Mouse (Mus musculus): ENCODE results near the gene Cd300a. TPM values are rescaled to one million over a fixed set of nuclear protein-coding genes. Genes with fewer than 3 reads are reported as not detected.

Gene Cd300a
- polyA plus RNA-seq, 1 experiment, result 2.3 TPM

- TF ChIP-seq CTCF (IDR thresholded peaks at IDR 0.05; ENCODE audit: low read depth, low read length), result peak; percentile 34
- TF ChIP-seq EP300 (IDR thresholded peaks at IDR 0.05; ENCODE audit: insufficient read depth, low read depth, low read length), result no peak
- H3K4me3 ChIP-seq (ENCODE audit: low read depth, low read length), result no peak overlapping the region
Measured at GRCm38 (mm10) chr11:114862687-114863086, 27.2 kb upstream of the Cd300a start.

GRCm38 (mm10) chr11:114863918-114864420, 25.9 kb upstream of the Cd300a start:
- H3K9ac ChIP-seq (ENCODE audit: low read depth, poor library complexity, severe bottlenecking), result no peak overlapping the region
- TF ChIP-seq CTCF (IDR thresholded peaks at IDR 0.05; ENCODE audit: low read depth, low read length) (no peak), EP300 (IDR thresholded peaks at IDR 0.05; ENCODE audit: insufficient read depth, low read depth, low read length) (no peak), POLR2A (IDR thresholded peaks at IDR 0.05; ENCODE audit: insufficient read depth, low read length) (no peak)
- H3K9me3 ChIP-seq (replicated peaks; ENCODE audit: control insufficient read depth, insufficient read depth, low read length, poor library complexity, severe bottlenecking), result no peaks in the 10 kb centered on the region
- H3K4me3 ChIP-seq (ENCODE audit: low read depth, low read length), result no peak overlapping the region
- no peaks in the 10 kb centered on the region for H3K4me1 ChIP-seq (ENCODE audit: control insufficient read depth, insufficient read depth, low read length)
- no peak overlapping the region for H3K27ac ChIP-seq (ENCODE audit: insufficient read depth, low read length)
- no peaks in the 10 kb centered on the region for H3K36me3 ChIP-seq (ENCODE audit: control insufficient read depth, insufficient read depth, low read length, poor library complexity, severe bottlenecking)
- no peaks in the 10 kb centered on the region for H3K27me3 ChIP-seq (ENCODE audit: control insufficient read depth, insufficient read depth, low read length, poor library complexity, severe bottlenecking)

More at GRCm38 (mm10) chr11:114862687-114863086, 27.2 kb upstream of the Cd300a start:
- H3K27ac ChIP-seq (ENCODE audit: insufficient read depth, low read length), result no peak overlapping the region
- no peaks in the 10 kb centered on the region for H3K9me3 ChIP-seq (replicated peaks; ENCODE audit: control insufficient read depth, insufficient read depth, low read length, poor library complexity, severe bottlenecking)
- no peaks in the 10 kb centered on the region for H3K4me1 ChIP-seq (ENCODE audit: control insufficient read depth, insufficient read depth, low read length)
- H3K9ac ChIP-seq (ENCODE audit: low read depth, poor library complexity, severe bottlenecking), result no peak overlapping the region
- no peaks in the 10 kb centered on the region for H3K36me3 ChIP-seq (ENCODE audit: control insufficient read depth, insufficient read depth, low read length, poor library complexity, severe bottlenecking)
- H3K27me3 ChIP-seq (ENCODE audit: control insufficient read depth, insufficient read depth, low read length, poor library complexity, severe bottlenecking), result no peaks in the 10 kb centered on the region

- H3K4me3 ChIP-seq (ENCODE audit: low read depth, low read length), result no peak overlapping the region
- no peak overlapping the region for H3K27ac ChIP-seq (ENCODE audit: insufficient read depth, low read length)
- H3K4me1 ChIP-seq (ENCODE audit: control insufficient read depth, insufficient read depth, low read length), result no peaks in the 10 kb centered on the region
- H3K9me3 ChIP-seq (replicated peaks; ENCODE audit: control insufficient read depth, insufficient read depth, low read length, poor library complexity, severe bottlenecking), result no peaks in the 10 kb centered on the region
- TF ChIP-seq POLR2A (IDR thresholded peaks at IDR 0.05; ENCODE audit: insufficient read depth, low read length), result no peak
- TF ChIP-seq EP300 (IDR thresholded peaks at IDR 0.05; ENCODE audit: insufficient read depth, low read depth, low read length), result no peak
- TF ChIP-seq CTCF (IDR thresholded peaks at IDR 0.05; ENCODE audit: low read depth, low read length), result no peak
- H3K27me3 ChIP-seq (ENCODE audit: control insufficient read depth, insufficient read depth, low read length, poor library complexity, severe bottlenecking), result no peaks in the 10 kb centered on the region
- no peak overlapping the region for H3K9ac ChIP-seq (ENCODE audit: low read depth, poor library complexity, severe bottlenecking)
- no peaks in the 10 kb centered on the region for H3K36me3 ChIP-seq (ENCODE audit: control insufficient read depth, insufficient read depth, low read length, poor library complexity, severe bottlenecking)
Measured at GRCm38 (mm10) chr11:114865999-114866398, 23.8 kb upstream of the Cd300a start.

- H3K36me3 ChIP-seq (ENCODE audit: control insufficient read depth, insufficient read depth, low read length, poor library complexity, severe bottlenecking), result no peaks in the 10 kb centered on the region
- no peak overlapping the region for H3K4me3 ChIP-seq (ENCODE audit: low read depth, low read length)
- no peak overlapping the region for H3K9ac ChIP-seq (ENCODE audit: low read depth, poor library complexity, severe bottlenecking)
- TF ChIP-seq CTCF (IDR thresholded peaks at IDR 0.05; ENCODE audit: low read depth, low read length) (no peak), EP300 (IDR thresholded peaks at IDR 0.05; ENCODE audit: insufficient read depth, low read depth, low read length) (no peak), POLR2A (IDR thresholded peaks at IDR 0.05; ENCODE audit: insufficient read depth, low read length) (no peak)
- no peak overlapping the region for H3K27ac ChIP-seq (ENCODE audit: insufficient read depth, low read length)
- no peaks in the 10 kb centered on the region for H3K4me1 ChIP-seq (ENCODE audit: control insufficient read depth, insufficient read depth, low read length)
- H3K27me3 ChIP-seq (ENCODE audit: control insufficient read depth, insufficient read depth, low read length, poor library complexity, severe bottlenecking), result no peaks in the 10 kb centered on the region
- no peaks in the 10 kb centered on the region for H3K9me3 ChIP-seq (replicated peaks; ENCODE audit: control insufficient read depth, insufficient read depth, low read length, poor library complexity, severe bottlenecking)
Measured at GRCm38 (mm10) chr11:114866486-114867360, 23.1 kb upstream of the Cd300a start.

GRCm38 (mm10) chr11:114867361-114868235, 22.2 kb upstream of the Cd300a start:
- Histone ChIP-seq H3K27ac (ENCODE audit: insufficient read depth, low read length) (no peak overlapping the region), H3K9ac (ENCODE audit: low read depth, poor library complexity, severe bottlenecking) (no peak overlapping the region), H3K36me3 (ENCODE audit: control insufficient read depth, insufficient read depth, low read length, poor library complexity, severe bottlenecking) (no peaks in the 10 kb centered on the region), H3K4me1 (ENCODE audit: control insufficient read depth, insufficient read depth, low read length) (no peaks in the 10 kb centered on the region), H3K4me3 (ENCODE audit: low read depth, low read length) (no peak overlapping the region), H3K27me3 (ENCODE audit: control insufficient read depth, insufficient read depth, low read length, poor library complexity, severe bottlenecking) (no peaks in the 10 kb centered on the region), H3K9me3 (replicated peaks; ENCODE audit: control insufficient read depth, insufficient read depth, low read length, poor library complexity, severe bottlenecking) (no peaks in the 10 kb centered on the region)
- TF ChIP-seq POLR2A (IDR thresholded peaks at IDR 0.05; ENCODE audit: insufficient read depth, low read length), result no peak
- TF ChIP-seq EP300 (IDR thresholded peaks at IDR 0.05; ENCODE audit: insufficient read depth, low read depth, low read length), result no peak
- TF ChIP-seq CTCF (IDR thresholded peaks at IDR 0.05; ENCODE audit: low read depth, low read length), result no peak
